Mouse (Mus musculus) hindbrain, embryonic 12.5 days (tissue): ENCODE results near the gene Hamp. TPM values are rescaled to one million over a fixed set of nuclear protein-coding genes. Genes with fewer than 3 reads are reported as not detected.
"Not testable (repeated sequence)": the region's sequence is repeated elsewhere in the genome, so short reads cannot be mapped to it uniquely, and the experiment has no call there.

Experiments
- ATAC-seq: fragments of 200-750 bp; cut with Nextera tagmentation; 2 replicates; pipeline ENCODE4 v1.8.0; 2017; ENCODE audit warnings: moderate TSS enrichment; ENCODE audit not compliant: low FRiP score
- H3K27ac ChIP-seq: fragments of 300-500 bp; sonication (generic); 2 replicates; pipeline ENCODE4 v1.5.1; 2016; ENCODE audit warnings: mild to moderate bottlenecking
- H3K27me3 ChIP-seq: fragments of 300-500 bp; sonication (generic); 2 replicates; pipeline ENCODE4 v1.6.1; 2016; ENCODE audit warnings: mild to moderate bottlenecking
- H3K36me3 ChIP-seq: fragments of 300-500 bp; sonication (generic); 2 replicates; pipeline ENCODE4 v1.6.1; 2016; ENCODE audit warnings: mild to moderate bottlenecking
- H3K4me1 ChIP-seq: fragments of 300-500 bp; sonication (generic); 2 replicates; pipeline ENCODE4 v1.6.1; 2016
- H3K4me2 ChIP-seq: fragments of 300-500 bp; sonication (generic); replicated peaks from 2 replicates; pipeline ENCODE4 v1.6.1; 2016; ENCODE audit warnings: mild to moderate bottlenecking
- H3K4me3 ChIP-seq: fragments of 300-500 bp; sonication (generic); 2 replicates; pipeline ENCODE4 v1.5.1; 2016; ENCODE audit warnings: mild to moderate bottlenecking
- H3K9ac ChIP-seq: fragments of 300-500 bp; sonication (generic); 2 replicates; pipeline ENCODE4 v1.6.1; 2016; ENCODE audit warnings: mild to moderate bottlenecking, moderate library complexity
- H3K9me3 ChIP-seq: fragments of 300-500 bp; sonication (generic); replicated peaks from 2 replicates; pipeline ENCODE4 v1.6.1; 2016; ENCODE audit warnings: mild to moderate bottlenecking
- WGBS: fragments of 180-500 bp; shearing (Covaris S2); methylation state at CpG from one replicate; pipeline ENCODE4 v1.1.7; 2016; 5-methylcytosine and 5-hydroxymethylcytosine counted together
- polyA plus RNA-seq: library from polyadenylated mRNA; unstranded; fragments of >200 nt; fragmentation: Nextera tagmentation; extraction: Ambion mirVana; gene quantifications from 2 replicates; pipeline ENCODE4 v1.2.1, GENCODE M21; 2016

The Hamp gene
- polyA plus RNA-seq, 1 experiment from 2014 or later = not detected

GRCm38 (mm10) chr7:30954971-30955520 is 11.2 kb upstream of the Hamp start:
- H3K36me3 ChIP-seq = peaks cover 55% of the 10 kb centered on the region
- peaks cover 27% of the 10 kb centered on the region for H3K4me1 ChIP-seq
- WGBS = 90% methylated on average over 12 of the region's 12 CpGs
- ATAC-seq = no peak
- no peaks in the 10 kb centered on the region for H3K27me3 ChIP-seq
- peak overlapping the region; percentile 100; the same call in 1 of the 2 replicates for H3K9ac ChIP-seq
- peak overlapping the region; percentile 100 for H3K4me3 ChIP-seq
- H3K9me3 ChIP-seq = no peaks in the 10 kb centered on the region
- no peak overlapping the region for H3K27ac ChIP-seq
- peak overlapping the region; percentile 92 for H3K4me2 ChIP-seq

- Histone ChIP-seq H3K36me3 (peaks cover 64% of the 10 kb centered on the region), H3K9ac (no peak overlapping the region), H3K27me3 (no peaks in the 10 kb centered on the region), H3K4me1 (peaks cover 27% of the 10 kb centered on the region), H3K4me2 (no peak overlapping the region), H3K27ac (no peak overlapping the region), H3K9me3 (no peaks in the 10 kb centered on the region), H3K4me3 (no peak overlapping the region)
- no peak for ATAC-seq
- WGBS = 83% methylated on average over 3 of the region's 3 CpGs
Observed at GRCm38 (mm10) chr7:30954036-30954435, 10.2 kb upstream of the Hamp start.

- no peak overlapping the region for H3K27ac ChIP-seq
- H3K9ac ChIP-seq = no peak overlapping the region
- H3K4me3 ChIP-seq = no peak overlapping the region
- WGBS = 88% methylated on average over 6 of the region's 6 CpGs
- no peaks in the 10 kb centered on the region for H3K27me3 ChIP-seq
- no peaks in the 10 kb centered on the region for H3K9me3 ChIP-seq
- H3K4me2 ChIP-seq = no peak overlapping the region
- no peak for ATAC-seq
- H3K4me1 ChIP-seq = peaks cover 22% of the 10 kb centered on the region
- peaks cover 62% of the 10 kb centered on the region for H3K36me3 ChIP-seq
Observed at GRCm38 (mm10) chr7:30953459-30953858, 9.6 kb upstream of the Hamp start.

- Histone ChIP-seq H3K4me2 (no peak overlapping the region), H3K36me3 (peaks cover 62% of the 10 kb centered on the region), H3K4me3 (no peak overlapping the region), H3K4me1 (peaks cover 14% of the 10 kb centered on the region), H3K9ac (no peak overlapping the region), H3K27ac (no peak overlapping the region), H3K27me3 (no peaks in the 10 kb centered on the region), H3K9me3 (no peaks in the 10 kb centered on the region)
- no peak for ATAC-seq
- WGBS = 92% methylated on average over 16 of the region's 16 CpGs
Observed at GRCm38 (mm10) chr7:30952441-30953265, 8.8 kb upstream of the Hamp start.

GRCm38 (mm10) chr7:30949902-30950301 is 6.1 kb upstream of the Hamp start:
- H3K27me3 ChIP-seq, H3K9ac ChIP-seq, H3K4me3 ChIP-seq, H3K4me1 ChIP-seq, H3K27ac ChIP-seq, H3K4me2 ChIP-seq, H3K9me3 ChIP-seq, ATAC-seq: not testable (repeated sequence)
- WGBS = 91% methylated on average over 3 of the region's 3 CpGs
- H3K36me3 ChIP-seq = peaks cover 70% of the 10 kb centered on the region

- Histone ChIP-seq H3K4me3 (no peak overlapping the region), H3K4me1 (no peaks in the 10 kb centered on the region), H3K4me2 (no peak overlapping the region), H3K27me3 (no peaks in the 10 kb centered on the region), H3K36me3 (peaks cover 32% of the 10 kb centered on the region), H3K9me3 (no peaks in the 10 kb centered on the region), H3K27ac (no peak overlapping the region), H3K9ac (no peak overlapping the region)
- ATAC-seq = no peak
- 97% methylated on average over 7 of the region's 7 CpGs for WGBS
Observed at GRCm38 (mm10) chr7:30945876-30946275, 2.0 kb upstream of the Hamp start.

- not testable (repeated sequence) for H3K9me3 ChIP-seq, H3K9ac ChIP-seq, H3K27ac ChIP-seq, H3K27me3 ChIP-seq, H3K4me3 ChIP-seq, H3K4me1 ChIP-seq, H3K4me2 ChIP-seq
- H3K36me3 ChIP-seq = peaks cover 28% of the 10 kb centered on the region
- 86% methylated on average over 7 of the region's 7 CpGs for WGBS
- peak; percentile 26; the same call in 1 of the 2 replicates for ATAC-seq
Observed at GRCm38 (mm10) chr7:30945466-30945865, 1.6 kb upstream of the Hamp start.

- H3K9ac ChIP-seq, H3K9me3 ChIP-seq, H3K27me3 ChIP-seq, ATAC-seq, H3K4me2 ChIP-seq, H3K27ac ChIP-seq, H3K4me1 ChIP-seq, H3K4me3 ChIP-seq: not testable (repeated sequence)
- peaks cover 21% of the 10 kb centered on the region for H3K36me3 ChIP-seq
- WGBS = 87% methylated on average over 2 of the region's 2 CpGs
Observed at GRCm38 (mm10) chr7:30944706-30945105, 874 bp upstream of the Hamp start.

- not testable (repeated sequence) for H3K27me3 ChIP-seq, H3K9me3 ChIP-seq, H3K27ac ChIP-seq, H3K4me1 ChIP-seq, H3K4me2 ChIP-seq, H3K9ac ChIP-seq, ATAC-seq, H3K4me3 ChIP-seq
- peaks cover 11% of the 10 kb centered on the region for H3K36me3 ChIP-seq
- 63% methylated on average over 3 of the region's 3 CpGs for WGBS
Observed at GRCm38 (mm10) chr7:30942365-30942764, 1.5 kb downstream of the Hamp start.

GRCm38 (mm10) chr7:30940070-30940469 is 3.8 kb downstream of the Hamp start:
- 73% methylated on average over 1 of the region's 1 CpGs for WGBS
- not testable (repeated sequence) for H3K4me1 ChIP-seq, H3K9me3 ChIP-seq, H3K27me3 ChIP-seq, H3K4me2 ChIP-seq, H3K4me3 ChIP-seq, H3K9ac ChIP-seq, H3K27ac ChIP-seq, ATAC-seq, H3K36me3 ChIP-seq

- not testable (repeated sequence) for H3K27ac ChIP-seq, H3K9ac ChIP-seq, ATAC-seq, H3K36me3 ChIP-seq, H3K4me3 ChIP-seq, H3K9me3 ChIP-seq, H3K4me1 ChIP-seq, H3K27me3 ChIP-seq, H3K4me2 ChIP-seq
- WGBS = 77% methylated on average over 6 of the region's 6 CpGs
Observed at GRCm38 (mm10) chr7:30935422-30936099, 8.3 kb downstream of the Hamp start.

GRCm38 (mm10) chr7:30924581-30924980 is 19.3 kb downstream of the Hamp start, which contains the start of gene Hamp2:
Gene Hamp2 (minus strand): TSS chr7:30924681.
- H3K36me3 ChIP-seq, H3K9me3 ChIP-seq, H3K4me2 ChIP-seq, H3K4me3 ChIP-seq, ATAC-seq, H3K9ac ChIP-seq, H3K4me1 ChIP-seq, H3K27me3 ChIP-seq, H3K27ac ChIP-seq: not testable (repeated sequence)
- WGBS = 82% methylated on average over 2 of the region's 2 CpGs
